Mouse (Mus musculus) stomach, postnatal 0 days (tissue): ENCODE data around the gene Mpnd.

Experiments
- CTCF ChIP-seq: IDR thresholded peaks from 2 replicates; pipeline ENCODE4 v1.5.1; 2016; ENCODE audit warnings: antibody characterized with exemption, low read depth, mild to moderate bottlenecking, moderate library complexity
- EP300 ChIP-seq: optimal IDR thresholded peaks from 2 replicates; pipeline ENCODE3; 2016; ENCODE audit warnings: antibody characterized with exemption

- no peak for TF ChIP-seq EP300
- no peak for TF ChIP-seq CTCF
Observed at GRCm38 (mm10) chr17:55964996-55965395, 40.5 kb upstream of the Mpnd start.
